Mouse (Mus musculus) left cerebral cortex, postnatal 14 days (tissue): Measurements from ENCODE around the gene Pdlim7. TPM values are rescaled to one million over a fixed set of nuclear protein-coding genes. Genes with fewer than 3 reads are reported as not detected.

Experiments
- DNase-seq, 2 experiments: peaks; one replicate each; pipeline ENCODE4 v3.0.0; 2021 to 2022; ENCODE audit warnings: low spot score in 2 of 2, mixed read lengths in 1 of 2
- intact Hi-C: fragments of 180-260 bp; cut with DNase I; formaldehyde crosslinking; loops from one replicate; pipeline ENCODE4 v1.15.1; 2025
- long read RNA-seq, 2 experiments: library from polyadenylated mRNA; stranded (forward); transcript quantifications; one replicate each; pipeline ENCODE4 v2.0.0; 2021
- total RNA-seq, 2 experiments: library from RNA; stranded (reverse); gene quantifications; 2 replicates each; pipeline ENCODE4 v1.2.3; 2021

Pdlim7 gene
- total RNA-seq, result 10 to 100 TPM; 66.0 to 79.4 TPM
- long read RNA-seq, experiment 1, transcript Pdlim7-203 (8 exons, 1,006 nt), result major isoform, 9 of 53 reads
- long read RNA-seq, experiment 1, partial matches to known transcripts, result 10 of 53 reads
- long read RNA-seq, experiment 1, other reads (novel, unspliced or antisense), result 32 of 53 reads
- long read RNA-seq, experiment 2, partial matches to known transcripts, result 1 of 30 reads
- long read RNA-seq, experiment 2, other reads (novel, unspliced or antisense), result 21 of 30 reads

GRCm38 (mm10) chr13:55513111-55513748, at the start of gene Pdlim7:
Pdlim7 (minus strand) TSS chr13:55513676.
- intact Hi-C loops, result loop anchor here (2.0 kb wide), 2 partner anchors 26 to 38 kb away; no protein-coding TSS in a partner anchor
- DNase-seq, result peak; percentile 76 to 84

DNA sequence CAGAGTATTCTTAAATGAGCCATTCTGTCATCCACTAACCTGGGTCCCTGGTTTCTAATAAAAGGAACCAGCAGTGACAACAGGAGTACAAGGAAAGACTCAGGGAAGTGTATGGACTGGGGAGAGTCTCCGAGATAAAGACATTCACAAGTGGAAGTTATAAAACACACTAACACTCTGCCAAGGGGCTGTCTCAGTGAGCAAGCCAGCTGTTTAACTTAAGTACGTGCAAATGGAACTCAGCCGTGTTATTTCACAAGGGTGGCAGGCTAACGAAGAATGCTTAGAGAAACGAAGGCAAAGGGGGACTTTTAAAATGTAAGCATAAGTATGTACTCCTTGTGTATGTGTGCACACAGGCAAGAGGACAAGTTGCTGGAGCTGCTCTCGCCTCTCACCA, 44.0 kb upstream of the Pdlim7 start:
- no peak for DNase-seq
- intact Hi-C loops, result no loop called here

- intact Hi-C loops, result no loop called here
- no peak for DNase-seq
Measured at GRCm38 (mm10) chr13:55555921-55556320, 42.4 kb upstream of the Pdlim7 start.

- DNase-seq, result no peak
- intact Hi-C loops, result no loop called here
Measured at GRCm38 (mm10) chr13:55549061-55549460, 35.6 kb upstream of the Pdlim7 start.

GRCm38 (mm10) chr13:55548426-55548825, 35.0 kb upstream of the Pdlim7 start:
- intact Hi-C loops, result no loop called here

DNA sequence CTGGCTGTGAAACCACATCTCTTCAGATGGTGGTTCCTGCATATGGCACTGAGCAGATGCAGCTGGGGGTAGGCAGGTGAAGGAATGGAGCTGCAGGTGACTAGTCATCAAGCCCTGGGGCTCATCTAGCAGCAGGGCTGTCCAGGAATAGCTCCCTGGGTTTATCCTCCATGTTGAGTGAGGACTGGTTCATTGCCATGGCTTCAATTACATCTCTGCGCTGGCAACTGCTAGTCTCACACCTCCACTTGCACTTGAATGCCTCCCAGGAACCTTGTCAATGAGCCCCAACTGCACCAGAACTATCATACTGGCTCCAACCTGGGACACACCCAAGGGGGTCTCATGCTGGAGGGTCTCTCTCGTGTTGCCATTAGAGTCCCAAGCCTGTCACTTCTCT, 34.4 kb upstream of the Pdlim7 start:
- intact Hi-C loops, result no loop called here
- no peak for DNase-seq

More at GRCm38 (mm10) chr13:55548426-55548825, 35.0 kb upstream of the Pdlim7 start:
- DNase-seq, result no peak

GRCm38 (mm10) chr13:55544792-55545191, 31.3 kb upstream of the Pdlim7 start:
- intact Hi-C loops, result no loop called here
- no peak for DNase-seq

- intact Hi-C loops, result no loop called here
- no peak for DNase-seq
Measured at GRCm38 (mm10) chr13:55543447-55543846, 30.0 kb upstream of the Pdlim7 start.

GRCm38 (mm10) chr13:55542891-55543290, 29.4 kb upstream of the Pdlim7 start:
- intact Hi-C loops, result no loop called here

DNA sequence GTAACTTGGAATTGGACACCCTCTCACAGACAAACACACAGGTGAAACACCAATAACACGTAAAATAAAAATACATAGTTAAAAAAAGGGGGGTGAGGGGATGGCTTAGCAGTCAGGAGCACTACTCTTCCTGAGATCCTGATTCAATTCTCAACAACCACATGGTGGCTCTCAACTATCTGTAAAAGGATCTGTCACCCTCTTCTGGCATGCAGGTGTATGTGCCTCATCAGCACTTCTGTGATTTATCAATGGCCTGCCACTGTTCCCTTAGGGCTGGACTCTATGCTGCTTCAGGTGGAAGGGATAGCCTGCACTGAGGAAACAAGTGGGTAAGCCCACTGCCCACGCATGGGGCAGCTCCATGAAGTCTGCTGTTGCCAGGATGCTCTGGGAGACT, 27.5 kb upstream of the Pdlim7 start:
- peak; percentile 55 for DNase-seq
- intact Hi-C loops, result no loop called here

More at GRCm38 (mm10) chr13:55542891-55543290, 29.4 kb upstream of the Pdlim7 start:
- no peak for DNase-seq

- intact Hi-C loops, result no loop called here
- DNase-seq, result peak; percentile 100
Measured at GRCm38 (mm10) chr13:55536194-55537175, 23.0 kb upstream of the Pdlim7 start, which contains the start of gene Ddx41. Ddx41 (minus strand) TSS chr13:55536658.

GRCm38 (mm10) chr13:55535796-55536193, 22.3 kb upstream of the Pdlim7 start:
- intact Hi-C loops, result no loop called here
- no peak for DNase-seq

DNA sequence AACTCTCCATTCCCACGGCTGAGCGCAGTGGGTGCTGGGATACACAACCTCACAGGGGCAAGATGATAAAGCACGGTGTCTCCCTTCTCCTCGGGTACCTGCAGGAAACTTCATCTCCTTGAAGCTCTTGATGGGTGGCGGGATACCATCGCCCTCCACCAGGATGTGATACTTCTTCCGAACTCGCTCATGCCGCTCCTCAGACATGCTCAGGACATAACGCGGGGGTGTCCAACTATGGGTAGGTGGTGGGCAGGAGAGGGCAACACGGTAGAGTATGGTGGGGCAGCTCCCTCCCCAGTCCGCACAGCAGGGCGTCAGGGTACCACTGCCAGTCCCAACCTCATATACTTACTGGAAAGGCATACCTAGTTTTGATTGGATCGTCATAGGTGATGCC, 21.7 kb upstream of the Pdlim7 start:
- no peak for DNase-seq
- intact Hi-C loops, result no loop called here

DNA sequence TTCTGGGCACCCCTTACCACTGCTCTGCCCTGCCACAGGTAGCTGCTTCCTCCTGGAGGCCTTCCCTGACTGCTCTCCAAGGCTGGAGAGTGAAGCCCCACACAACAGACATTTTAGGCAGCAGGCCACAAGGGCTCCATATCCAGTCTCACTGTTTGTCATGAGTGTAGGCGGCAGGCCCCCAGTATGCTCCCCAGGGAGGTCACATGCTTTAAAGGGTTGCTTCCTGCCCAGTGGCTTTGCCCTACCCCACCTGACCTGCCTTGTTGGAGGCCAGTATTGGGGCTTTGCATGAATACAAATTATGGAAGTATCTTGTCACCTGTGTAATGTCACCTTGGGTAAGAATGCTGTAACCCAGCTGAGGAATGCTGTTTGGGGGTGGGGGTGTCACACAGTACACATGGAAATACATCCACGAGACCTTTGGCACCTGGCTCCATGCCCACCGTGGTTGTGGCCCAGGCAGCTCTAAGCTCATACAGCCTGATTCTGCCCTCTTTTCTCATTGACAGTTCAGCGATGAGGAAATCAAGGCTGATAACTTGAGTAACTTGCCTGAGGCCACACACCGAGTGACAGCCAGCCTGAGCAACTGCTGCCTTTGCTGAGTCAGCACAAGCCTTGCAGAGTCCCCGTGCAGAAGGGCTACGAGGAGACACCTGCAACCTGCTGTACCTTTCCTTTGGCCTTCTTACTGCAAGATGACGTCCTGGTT, 15.9 kb upstream of the Pdlim7 start, which contains the start of gene Dok3:
TSS of gene Dok3 (minus strand) at position 99 of the 718 bp plus-strand sequence.
- DNase-seq, result no peak
- intact Hi-C loops, result no loop called here

- peak in 1 of 2 experiments; percentile 39 for DNase-seq
- intact Hi-C loops, result no loop called here
Measured at GRCm38 (mm10) chr13:55527834-55528772, 14.6 kb upstream of the Pdlim7 start.

DNA sequence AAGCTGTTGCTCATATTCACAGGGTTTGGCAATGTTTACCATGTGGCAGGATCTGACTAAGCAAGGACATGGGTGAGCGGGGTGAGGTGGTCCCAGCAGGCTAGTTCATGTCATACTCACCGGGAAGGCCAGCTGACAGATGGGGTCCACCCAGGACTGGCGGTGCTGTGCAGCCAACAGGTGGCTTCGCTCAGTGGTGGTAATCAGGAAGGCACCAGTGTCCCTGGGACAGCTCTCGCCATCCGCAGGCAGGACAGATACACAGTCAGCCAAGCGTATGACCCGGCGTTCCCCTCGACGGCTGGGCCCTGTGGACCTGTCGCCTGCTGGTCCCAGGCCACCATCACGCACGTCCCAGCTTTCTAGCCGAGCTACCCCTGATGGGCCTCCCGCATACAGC, 13.7 kb upstream of the Pdlim7 start:
- no peak for DNase-seq
- intact Hi-C loops, result no loop called here

DNA sequence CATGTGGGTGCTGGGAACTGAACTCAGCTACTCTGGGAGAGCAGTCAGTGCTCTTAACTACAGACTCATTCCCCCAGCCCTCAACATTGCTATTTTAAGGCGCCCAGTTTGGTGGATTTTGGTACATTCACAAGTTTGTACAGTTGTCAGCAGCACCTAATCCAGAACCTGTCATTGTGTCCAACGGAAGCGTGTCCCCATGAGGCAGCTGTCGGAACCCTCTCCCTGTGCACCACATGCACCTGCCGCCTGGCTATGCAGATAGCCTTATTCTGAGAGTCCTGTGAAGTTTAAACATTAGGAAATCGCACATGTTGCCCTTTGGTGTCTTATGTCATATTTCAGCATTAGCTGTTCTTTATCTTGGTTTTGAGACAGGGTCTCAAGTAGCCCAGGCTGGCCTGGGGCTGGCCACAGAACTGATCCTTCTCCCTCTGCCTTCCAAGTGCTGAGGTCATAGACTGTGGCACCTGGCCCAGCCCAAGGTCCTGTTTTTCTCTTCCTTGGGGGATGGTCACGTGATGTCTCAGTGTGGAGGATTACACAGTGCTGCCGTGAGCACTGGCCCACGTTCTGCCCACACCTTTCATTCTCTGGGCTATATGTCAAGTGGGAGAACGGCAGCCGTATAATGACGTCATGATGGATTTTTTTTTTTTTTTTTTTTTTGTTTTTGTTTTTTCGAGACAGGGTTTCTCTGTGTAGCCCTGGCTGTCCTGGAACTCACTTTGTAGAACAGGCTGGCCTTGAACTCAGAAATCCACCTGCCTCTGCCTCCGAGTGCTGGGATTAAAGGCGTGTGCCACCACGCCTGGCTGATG, 12.5 kb upstream of the Pdlim7 start:
- no peak for DNase-seq
- intact Hi-C loops, result no loop called here
